Mouse (Mus musculus) retina, postnatal 7 days (tissue): ENCODE measurements around the gene Nfkbia.

ENCODE experiments used
- DNase-seq: peaks from one replicate; pipeline ENCODE4 v3.0.0-alpha.2; 2012; ENCODE audit warnings: low read depth, low spot score

The Nfkbia gene

GRCm38 (mm10) chr12:55490722-55491449 lies 1.6 kb downstream of the Nfkbia start:
- DNase-seq, result no peak

GRCm38 (mm10) chr12:55489986-55490721 lies 2.3 kb downstream of the Nfkbia start:
- no peak for DNase-seq

- no peak for DNase-seq
These were observed 3.6 kb downstream of the Nfkbia start for GRCm38 (mm10) chr12:55488661-55489447.

GRCm38 (mm10) chr12:55487843-55488660 lies 4.4 kb downstream of the Nfkbia start:
- no peak for DNase-seq

- DNase-seq, result no peak
These were observed 5.3 kb downstream of the Nfkbia start for GRCm38 (mm10) chr12:55486923-55487674.

- no peak for DNase-seq
These were observed 7.6 kb downstream of the Nfkbia start for GRCm38 (mm10) chr12:55484800-55485199.

GRCm38 (mm10) chr12:55484079-55484774 lies 8.2 kb downstream of the Nfkbia start:
- no peak for DNase-seq

- no peak for DNase-seq
These were observed 8.9 kb downstream of the Nfkbia start for GRCm38 (mm10) chr12:55483591-55483990.

GRCm38 (mm10) chr12:55482732-55483131 lies 9.7 kb downstream of the Nfkbia start:
- no peak for DNase-seq

- no peak for DNase-seq
These were observed 10.7 kb downstream of the Nfkbia start for GRCm38 (mm10) chr12:55481739-55482138.

- DNase-seq, result no peak
These were observed 11.8 kb downstream of the Nfkbia start for GRCm38 (mm10) chr12:55480471-55481153.

GRCm38 (mm10) chr12:55478901-55479300 lies 13.5 kb downstream of the Nfkbia start:
- DNase-seq, result no peak

- DNase-seq, result no peak
These were observed 18.3 kb downstream of the Nfkbia start for GRCm38 (mm10) chr12:55474209-55474583.

GRCm38 (mm10) chr12:55473250-55474208 lies 18.9 kb downstream of the Nfkbia start:
- no peak for DNase-seq

- no peak for DNase-seq
These were observed 21.1 kb downstream of the Nfkbia start for GRCm38 (mm10) chr12:55471344-55471743.

GRCm38 (mm10) chr12:55470442-55470841 lies 22.0 kb downstream of the Nfkbia start:
- no peak for DNase-seq

GRCm38 (mm10) chr12:55467331-55468180 lies 24.9 kb downstream of the Nfkbia start:
- DNase-seq, result no peak
